22 mouse cellular contexts compared by ENCODE assay signal in the genomic region with DNA sequence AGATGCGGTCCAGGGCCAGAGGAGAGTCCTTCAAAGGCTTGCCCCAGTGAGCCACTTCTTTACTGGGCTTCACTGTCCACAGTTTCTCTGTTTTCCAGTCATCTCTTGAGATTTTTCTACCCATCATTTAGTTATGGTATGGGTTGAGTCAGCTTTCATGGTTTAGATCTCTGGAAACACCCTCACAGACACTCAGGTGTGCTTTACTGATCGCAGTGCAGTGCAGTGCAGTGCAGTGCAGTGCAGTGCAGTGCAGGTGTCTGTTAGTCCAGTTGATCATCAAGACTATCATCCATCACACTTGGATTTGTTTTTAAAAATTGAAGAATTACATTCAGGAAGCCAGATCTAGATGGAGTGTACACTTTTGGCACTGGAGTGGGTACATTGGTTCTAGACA. TPM values are rescaled to one million over a fixed set of nuclear protein-coding genes. Genes with fewer than 3 reads are reported as not detected.
DNase-seq lines count a peak whose midpoint lies in the region; ATAC-seq and TF ChIP-seq lines count a peak whose summit lies in the region.
"Had no signal": no experiment of that assay in that cellular context is flagged by ENCODE, and none has a peak within 500 bp of the region (broad histone marks: within the 10 kb centered on the region; RNA-seq: fewer than 3 reads in every experiment).

No protein-coding gene starts in this region.

- H3K4me3 ChIP-seq in liver, embryonic 12.5 days = no peak overlapping the region
- H3K4me3 ChIP-seq in midbrain, embryonic 11.5 days (ENCODE audit: low read depth, low read length) = no peak overlapping the region
- H3K4me3 ChIP-seq in midbrain, embryonic 16.5 days (ENCODE audit: low read depth, low read length) = no peak overlapping the region
- no peak overlapping the region for H3K4me3 ChIP-seq in liver, embryonic 14.5 days (ENCODE audit: insufficient read depth in 1 of 2, low read depth in 2 of 2, low read length in 2 of 2)
- H3K4me3 ChIP-seq in liver, postnatal 0 days (ENCODE audit: low read depth, low read length) = no peak overlapping the region
- H3K4me3 ChIP-seq: embryonic facial prominence, embryonic 13.5 days; embryonic facial prominence, embryonic 15.5 days; forebrain, embryonic 13.5 days; forebrain, embryonic 15.5 days had no signal

- WGBS in liver, embryonic 12.5 days (ENCODE audit: insufficient replicate concordance) = 92% methylated on average over 2 of the region's 2 CpGs
- 97% methylated on average over 2 of the region's 2 CpGs for WGBS in midbrain, embryonic 11.5 days
- 95% methylated on average over 2 of the region's 2 CpGs for WGBS in midbrain, embryonic 16.5 days
- WGBS in liver, embryonic 14.5 days (ENCODE audit: insufficient replicate concordance) = 86% methylated on average over 2 of the region's 2 CpGs
- WGBS in liver, postnatal 0 days (ENCODE audit: insufficient replicate concordance) = 86% methylated on average over 2 of the region's 2 CpGs

- no peak overlapping the region for H3K27ac ChIP-seq in liver, embryonic 12.5 days
- H3K27ac ChIP-seq in midbrain, embryonic 11.5 days (ENCODE audit: low read depth, low read length) = no peak overlapping the region
- H3K27ac ChIP-seq in midbrain, embryonic 16.5 days (ENCODE audit: low read length) = no peak overlapping the region
- no peak overlapping the region for H3K27ac ChIP-seq in liver, embryonic 14.5 days
- no peak overlapping the region for H3K27ac ChIP-seq in liver, postnatal 0 days (ENCODE audit: low read depth)
- H3K27ac ChIP-seq: embryonic facial prominence, embryonic 13.5 days; embryonic facial prominence, embryonic 15.5 days; forebrain, embryonic 13.5 days; forebrain, embryonic 15.5 days had no signal

- no peaks in the 10 kb centered on the region for H3K27me3 ChIP-seq in liver, embryonic 12.5 days (replicated peaks)
- H3K27me3 ChIP-seq in midbrain, embryonic 11.5 days (ENCODE audit: control insufficient read depth, insufficient read depth, low read length) = no peaks in the 10 kb centered on the region
- H3K27me3 ChIP-seq in midbrain, embryonic 16.5 days (ENCODE audit: control insufficient read depth, insufficient read depth, low read depth, low read length) = no peaks in the 10 kb centered on the region
- H3K27me3 ChIP-seq in liver, embryonic 14.5 days (ENCODE audit: control insufficient read depth, insufficient read depth, low read length) = no peaks in the 10 kb centered on the region
- H3K27me3 ChIP-seq in liver, postnatal 0 days (ENCODE audit: insufficient read depth, low read length) = no peaks in the 10 kb centered on the region
- H3K27me3 ChIP-seq: embryonic facial prominence, embryonic 13.5 days; embryonic facial prominence, embryonic 15.5 days; forebrain, embryonic 13.5 days; forebrain, embryonic 15.5 days had no signal

- no peaks in the 10 kb centered on the region for H3K9me3 ChIP-seq in liver, embryonic 12.5 days (replicated peaks)
- no peaks in the 10 kb centered on the region for H3K9me3 ChIP-seq in midbrain, embryonic 11.5 days (ENCODE audit: control insufficient read depth, low read length)
- no peaks in the 10 kb centered on the region for H3K9me3 ChIP-seq in midbrain, embryonic 16.5 days (replicated peaks; ENCODE audit: control insufficient read depth, low read length, poor library complexity, severe bottlenecking)
- no peaks in the 10 kb centered on the region for H3K9me3 ChIP-seq in liver, embryonic 14.5 days (ENCODE audit: control insufficient read depth, low read length)
- H3K9me3 ChIP-seq in liver, postnatal 0 days (ENCODE audit: low read length) = no peaks in the 10 kb centered on the region
- H3K9me3 ChIP-seq: embryonic facial prominence, embryonic 13.5 days; embryonic facial prominence, embryonic 15.5 days; forebrain, embryonic 13.5 days; forebrain, embryonic 15.5 days had no signal

- TF ChIP-seq CTCF in liver, embryonic 14.5 days (IDR thresholded peaks at IDR 0.05; ENCODE audit: low read depth) = no peak
- no peak for TF ChIP-seq CTCF in liver, postnatal 0 days (IDR thresholded peaks at IDR 0.05; ENCODE audit: low read depth)

- H3K36me3 ChIP-seq in liver, embryonic 12.5 days = peaks cover 48% of the 10 kb centered on the region
- 0 out of 2 replicates have a peak, but pooled peaks cover 3% of the 10 kb centered on the region for H3K36me3 ChIP-seq in midbrain, embryonic 11.5 days (ENCODE audit: control insufficient read depth, insufficient read depth, low read length)
- no peaks in the 10 kb centered on the region; the same call in 1 of the 2 replicates for H3K36me3 ChIP-seq in midbrain, embryonic 16.5 days (ENCODE audit: control insufficient read depth, insufficient read depth, low read length)
- peaks cover 8% of the 10 kb centered on the region for H3K36me3 ChIP-seq in liver, embryonic 14.5 days (replicated peaks; ENCODE audit: control insufficient read depth, insufficient read depth, low read depth)
- peaks cover 3% of the 10 kb centered on the region; the same call in 1 of the 2 replicates for H3K36me3 ChIP-seq in liver, postnatal 0 days (replicated peaks; ENCODE audit: insufficient read depth, low read length)

- H3K4me2 ChIP-seq in liver, embryonic 12.5 days = no peak overlapping the region
- H3K4me2 ChIP-seq in midbrain, embryonic 11.5 days = no peak overlapping the region
- no peak overlapping the region for H3K4me2 ChIP-seq in midbrain, embryonic 16.5 days (ENCODE audit: low read length)
- H3K4me2 ChIP-seq in liver, embryonic 14.5 days (ENCODE audit: low read depth) = no peak overlapping the region
- H3K4me2 ChIP-seq in liver, postnatal 0 days (ENCODE audit: low read depth, low read length) = no peak overlapping the region
- H3K4me2 ChIP-seq: embryonic facial prominence, embryonic 13.5 days; embryonic facial prominence, embryonic 15.5 days; forebrain, embryonic 13.5 days; forebrain, embryonic 15.5 days had no signal

- no peaks in the 10 kb centered on the region; the same call in 1 of the 2 replicates for H3K4me1 ChIP-seq in liver, embryonic 12.5 days
- H3K4me1 ChIP-seq in midbrain, embryonic 11.5 days (ENCODE audit: control insufficient read depth, insufficient read depth, low read length) = no peaks in the 10 kb centered on the region
- no peaks in the 10 kb centered on the region for H3K4me1 ChIP-seq in midbrain, embryonic 16.5 days (ENCODE audit: control insufficient read depth, insufficient read depth, low read length)
- no peaks in the 10 kb centered on the region for H3K4me1 ChIP-seq in liver, embryonic 14.5 days (replicated peaks; ENCODE audit: control insufficient read depth in 2 of 2, insufficient read depth in 2 of 2, low read length in 1 of 2)
- H3K4me1 ChIP-seq in liver, postnatal 0 days (ENCODE audit: insufficient read depth) = no peaks in the 10 kb centered on the region
- H3K4me1 ChIP-seq: embryonic facial prominence, embryonic 13.5 days; embryonic facial prominence, embryonic 15.5 days; forebrain, embryonic 13.5 days; forebrain, embryonic 15.5 days had no signal

- DNase-seq in liver = no peak
- DNase-seq in midbrain, embryonic 11.5 days (ENCODE audit: low spot score, missing footprints) = peak; percentile 60
- no peak for DNase-seq in liver, embryonic 14.5 days (ENCODE audit: low read depth in 3 of 3, low spot score in 3 of 3)
- no peak for DNase-seq in liver, postnatal 0 days
- no peak for DNase-seq in layer of hippocampus, adult 8-10 months (ENCODE audit: low spot score in 2 of 2)
- DNase-seq in right cerebral cortex, postnatal 10 days (ENCODE audit: low spot score in 2 of 2) = no peak
- DNase-seq: adrenal gland, adult 2 months; adrenal gland, postnatal 10 days; adrenal gland, postnatal 25 days; cerebellum, adult 11 months; cerebellum, adult 18-20 months; cerebellum, adult 8-10 months; cerebellum, adult 9-11 months; cerebellum, postnatal 14 days; cerebellum, postnatal 36 days; embryo, embryonic 11 days had no signal

- ATAC-seq in liver, embryonic 12.5 days = peak; percentile 57; the same call in 1 of the 2 replicates
- no peak for ATAC-seq in midbrain, embryonic 11.5 days (ENCODE audit: low FRiP score)
- no peak for ATAC-seq in midbrain, embryonic 16.5 days
- ATAC-seq in liver, embryonic 14.5 days (ENCODE audit: insufficient read depth) = 0 out of 2 replicates have a peak, but pooled peaks have one; percentile 47
- peak; percentile 27; the same call in 1 of the 2 replicates for ATAC-seq in liver, postnatal 0 days
- ATAC-seq: forebrain, embryonic 13.5 days; forebrain, embryonic 15.5 days had no signal

- no peak for TF ChIP-seq EP300 in liver, embryonic 14.5 days (IDR thresholded peaks at IDR 0.05; ENCODE audit: low read depth)
- TF ChIP-seq EP300 in liver, postnatal 0 days (IDR thresholded peaks at IDR 0.05; ENCODE audit: low read depth) = no peak

- H3K9ac ChIP-seq in liver, embryonic 12.5 days = no peak overlapping the region
- no peak overlapping the region for H3K9ac ChIP-seq in midbrain, embryonic 11.5 days (ENCODE audit: low read length)
- H3K9ac ChIP-seq in midbrain, embryonic 16.5 days (ENCODE audit: low read depth, low read length) = no peak overlapping the region
- H3K9ac ChIP-seq in liver, embryonic 14.5 days (replicated peaks) = no peak overlapping the region
- H3K9ac ChIP-seq in liver, postnatal 0 days (replicated peaks) = no peak overlapping the region
- H3K9ac ChIP-seq: embryonic facial prominence, embryonic 13.5 days; embryonic facial prominence, embryonic 15.5 days; forebrain, embryonic 13.5 days; forebrain, embryonic 15.5 days had no signal

RNA-seq across cellular contexts. Expression of gene Senp7, which starts 38.2 kb away (rescaled TPM):
- polyA plus RNA-seq in liver, embryonic 12.5 days (2016; fragmentation: Nextera tagmentation; extraction: Ambion mirVana) = 21.0 and 22.9 TPM in 2 replicates
- 37.4 and 42.8 TPM in 2 replicates for polyA plus RNA-seq in midbrain, embryonic 11.5 days (2014; fragmentation: Nextera tagmentation; extraction: Ambion mirVana)
- polyA plus RNA-seq in midbrain, embryonic 16.5 days (2015; fragmentation: Nextera tagmentation; extraction: Ambion mirVana) = 55.4 and 63.5 TPM in 2 replicates
- polyA plus RNA-seq in liver, embryonic 14.5 days (2012; rRNA removed) = 6.9 and 8.7 TPM in 2 replicates
- polyA plus RNA-seq in liver, embryonic 14.5 days (2014; fragmentation: Nextera tagmentation; extraction: Ambion mirVana) = 15.5 and 16.9 TPM in 2 replicates
- polyA plus RNA-seq in liver, postnatal 0 days (2015; fragmentation: Nextera tagmentation; extraction: Ambion mirVana) = 7.4 and 10.6 TPM in 2 replicates
- total RNA-seq in layer of hippocampus, adult 8-10 months (2022) = 10 to 100 TPM; 46.4 to 57.0 (median 52.0) TPM

RNA-seq across cellular contexts. Expression of gene Trmt10c, which starts 48.7 kb away (rescaled TPM):
- 23.1 and 24.1 TPM in 2 replicates for polyA plus RNA-seq in liver, embryonic 12.5 days (2016; fragmentation: Nextera tagmentation; extraction: Ambion mirVana)
- 31.3 and 33.3 TPM in 2 replicates for polyA plus RNA-seq in midbrain, embryonic 11.5 days (2014; fragmentation: Nextera tagmentation; extraction: Ambion mirVana)
- 18.4 and 20.1 TPM in 2 replicates for polyA plus RNA-seq in midbrain, embryonic 16.5 days (2015; fragmentation: Nextera tagmentation; extraction: Ambion mirVana)
- 3.2 and 6.1 TPM in 2 replicates for polyA plus RNA-seq in liver, embryonic 14.5 days (2012; rRNA removed)
- 16.1 and 17.7 TPM in 2 replicates for polyA plus RNA-seq in liver, embryonic 14.5 days (2014; fragmentation: Nextera tagmentation; extraction: Ambion mirVana)
- polyA plus RNA-seq in liver, postnatal 0 days (2015; fragmentation: Nextera tagmentation; extraction: Ambion mirVana) = 15.2 and 15.7 TPM in 2 replicates
- 10 to 100 TPM in 3 of 4 experiments, 1 to 10 TPM in 1; 7.8 to 10.6 (median 10.1) TPM for total RNA-seq in layer of hippocampus, adult 8-10 months (2022)

RNA-seq across cellular contexts. Expression of gene Pcnp, which starts 56.8 kb away (rescaled TPM):
- polyA plus RNA-seq in liver, embryonic 12.5 days (2016; fragmentation: Nextera tagmentation; extraction: Ambion mirVana) = 140 and 142 TPM in 2 replicates
- 384 and 403 TPM in 2 replicates for polyA plus RNA-seq in midbrain, embryonic 11.5 days (2014; fragmentation: Nextera tagmentation; extraction: Ambion mirVana)
- 216 and 227 TPM in 2 replicates for polyA plus RNA-seq in midbrain, embryonic 16.5 days (2015; fragmentation: Nextera tagmentation; extraction: Ambion mirVana)
- polyA plus RNA-seq in liver, embryonic 14.5 days (2012; rRNA removed) = 22.2 and 33.6 TPM in 2 replicates
- polyA plus RNA-seq in liver, embryonic 14.5 days (2014; fragmentation: Nextera tagmentation; extraction: Ambion mirVana) = 102 and 107 TPM in 2 replicates
- 61.8 and 64.2 TPM in 2 replicates for polyA plus RNA-seq in liver, postnatal 0 days (2015; fragmentation: Nextera tagmentation; extraction: Ambion mirVana)
- 100 to 1,000 TPM; 165 to 177 (median 172) TPM for total RNA-seq in layer of hippocampus, adult 8-10 months (2022)

Comparison
In these comparisons a context has a peak if more than half of its experiments do, and no peak if none do; other contexts are left out.
1. ATAC-seq: peak in liver, embryonic 12.5 days (single experiment), liver, embryonic 14.5 days (single experiment) and liver, postnatal 0 days (single experiment); none in midbrain, embryonic 11.5 days (single experiment) and midbrain, embryonic 16.5 days (single experiment).